Mouse (Mus musculus) ES-Bruce4 (cell line): Measurements from ENCODE around the gene Eif4g1.

Experiments
- EP300 ChIP-seq: IDR thresholded peaks from 2 replicates; pipeline ENCODE4 v1.6.1; 2011; ENCODE audit warnings: low read depth, low read length; ENCODE audit not compliant: insufficient read depth
- POLR2A ChIP-seq: IDR thresholded peaks from one replicate; pipeline ENCODE4 v1.8.1; 2011; ENCODE audit warnings: low read length; ENCODE audit not compliant: insufficient read depth

- TF ChIP-seq EP300 (no peak), POLR2A (no peak)
Observed at GRCm38 (mm10) chr16:20708939-20709734, 41.0 kb downstream of the Eif4g1 start.
